Mouse (Mus musculus) B cell, adult 67 days (primary cell): ENCODE measurements around the gene Pgp. TPM values are rescaled to one million over a fixed set of nuclear protein-coding genes. Genes with fewer than 3 reads are reported as not detected.

Experiments used
- total RNA-seq, 2 experiments: library from RNA; stranded (reverse); gene quantifications; 4 replicates each; pipeline ENCODE4 v1.2.4; 2023

Pgp gene
- 10 to 100 TPM; 22.1 to 22.6 TPM for total RNA-seq

DNA sequence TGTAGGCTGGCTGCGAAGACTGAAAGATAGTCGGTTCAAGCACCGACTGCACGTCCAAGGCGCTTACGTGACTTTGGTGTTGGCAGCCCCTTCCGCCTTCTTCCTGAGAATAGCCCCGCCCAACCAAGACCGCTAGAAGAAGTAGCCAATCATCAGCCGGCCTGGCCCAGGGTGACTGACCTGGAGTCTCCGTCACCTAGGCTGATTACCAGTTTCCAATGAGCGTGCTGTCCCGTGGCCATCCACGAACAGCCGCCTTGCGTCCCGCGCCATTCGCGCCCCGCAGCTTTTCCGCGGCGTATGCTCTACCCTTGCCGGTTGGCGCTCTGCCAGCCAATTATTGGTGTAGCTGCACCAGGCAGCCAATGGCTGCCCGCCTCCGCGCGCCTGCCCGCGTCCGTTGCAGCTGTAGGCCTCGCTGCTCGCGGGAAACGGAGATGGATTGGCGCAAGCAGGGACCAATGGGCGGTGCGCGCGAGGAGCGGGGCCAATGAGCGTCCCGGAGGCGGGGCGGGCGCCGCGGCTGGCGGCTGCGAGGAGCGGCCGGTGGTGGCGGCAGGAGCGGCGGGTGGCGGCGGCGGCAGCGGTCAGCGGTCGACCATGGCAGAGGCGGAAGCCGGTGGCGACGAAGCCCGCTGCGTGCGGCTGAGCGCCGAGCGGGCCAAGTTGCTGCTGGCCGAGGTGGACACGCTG lies at the start of gene Pgp, which contains the start of gene E4f1:
Gene Pgp (plus strand): TSS at position 483 of the 693 bp plus-strand sequence.
Gene E4f1 (minus strand): TSS at position 404 of the 693 bp plus-strand sequence.

DNA sequence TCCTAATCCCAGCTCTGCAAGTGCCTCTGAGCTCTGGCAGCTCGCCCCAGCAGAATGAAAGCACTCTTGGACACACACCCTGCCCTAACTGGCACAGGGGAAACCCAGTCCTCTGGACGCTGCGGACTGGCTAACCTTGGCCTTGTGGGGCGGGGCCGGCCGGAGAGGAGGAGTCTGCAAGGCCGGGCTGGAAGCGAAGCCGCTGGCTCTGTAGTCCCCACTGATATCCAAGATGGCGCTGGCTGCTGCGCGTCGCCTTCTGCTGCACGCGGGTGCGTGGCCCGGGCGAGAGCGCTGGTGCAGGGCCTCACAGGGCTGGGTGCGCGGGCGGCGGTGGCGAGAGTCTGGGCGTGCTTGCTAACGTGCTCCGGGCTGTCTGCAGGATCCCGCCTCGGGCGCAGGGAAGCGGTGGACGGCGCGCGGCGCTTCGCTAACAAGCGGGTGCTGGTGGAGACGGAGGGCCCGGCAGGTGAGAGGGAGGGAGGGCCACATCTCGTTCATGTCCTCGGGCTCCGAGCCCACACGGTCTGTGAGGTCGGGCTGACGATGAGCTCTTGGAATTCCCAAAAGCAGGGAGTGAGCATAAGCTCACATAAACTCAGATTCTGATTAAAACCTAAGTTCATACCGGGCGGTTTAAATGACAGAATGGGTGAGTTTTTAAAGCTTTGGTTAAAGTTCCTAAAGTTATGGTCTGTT lies 43.6 kb upstream of the Pgp start, which contains the start of gene Eci1:
Gene Eci1 (plus strand): TSS at position 171 of the 699 bp plus-strand sequence.

DNA sequence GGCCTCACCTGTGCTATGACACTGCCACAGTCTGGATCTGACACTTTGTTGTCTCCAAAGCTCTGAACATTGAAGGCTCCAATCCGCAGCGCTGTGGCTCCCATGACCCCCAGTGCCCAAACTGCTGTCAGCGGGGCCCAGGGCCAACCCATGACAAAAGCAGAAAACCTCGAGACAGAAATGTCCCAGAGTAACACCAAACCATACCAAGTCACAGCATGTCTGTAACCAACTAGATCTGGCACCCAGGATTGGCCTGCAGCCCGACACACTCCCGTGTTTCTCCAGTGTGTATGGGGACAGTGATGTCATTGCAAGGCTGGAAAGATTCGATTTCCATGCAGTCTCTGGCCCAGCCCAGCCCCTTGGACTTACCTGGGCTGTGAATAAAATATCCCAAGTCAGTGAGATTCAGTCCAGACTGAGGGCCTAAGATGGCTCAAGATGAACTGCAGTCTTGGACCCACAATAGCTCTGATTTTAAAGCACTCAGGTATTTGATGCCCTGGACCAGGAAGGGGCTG lies 27.5 kb upstream of the Pgp start, which contains the start of gene Dnase1l2:
Gene Dnase1l2 (minus strand): TSS at position 474 of the 524 bp plus-strand sequence.

DNA sequence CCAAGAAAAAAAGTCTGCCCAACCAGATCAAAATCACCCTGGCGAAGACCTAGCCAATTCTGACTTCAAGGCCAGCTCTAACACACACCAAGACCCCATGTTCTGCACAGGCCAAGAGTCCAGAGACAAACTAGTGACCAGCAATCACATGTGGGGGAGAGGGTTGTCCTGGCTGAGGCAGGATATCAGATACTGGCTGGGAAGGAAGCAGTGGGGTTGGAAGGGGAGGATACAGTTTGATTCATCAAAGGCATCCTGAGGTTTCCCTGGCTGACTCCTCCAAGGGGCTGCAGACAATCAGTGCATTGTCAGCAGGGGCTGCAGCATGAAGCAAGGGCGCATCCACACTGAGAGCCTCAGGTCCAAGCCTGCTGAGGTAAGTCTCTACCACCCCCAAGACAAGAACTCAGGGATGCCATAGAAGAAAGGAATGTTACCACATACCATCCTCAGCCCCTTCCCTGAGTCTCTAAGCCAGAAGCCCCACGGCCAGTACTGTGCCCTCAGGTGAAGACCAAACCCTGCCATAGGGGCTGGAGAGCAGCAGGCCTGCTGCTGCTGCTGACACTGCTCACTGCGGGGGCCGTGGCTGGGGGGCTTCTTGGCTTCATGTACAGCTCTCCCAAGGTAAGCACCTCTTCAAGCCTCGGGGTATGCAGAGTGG lies 3.6 kb downstream of the Pgp start, which contains the start of gene Bricd5:
Gene Bricd5 (plus strand): TSS at position 273 of the 664 bp plus-strand sequence.

DNA sequence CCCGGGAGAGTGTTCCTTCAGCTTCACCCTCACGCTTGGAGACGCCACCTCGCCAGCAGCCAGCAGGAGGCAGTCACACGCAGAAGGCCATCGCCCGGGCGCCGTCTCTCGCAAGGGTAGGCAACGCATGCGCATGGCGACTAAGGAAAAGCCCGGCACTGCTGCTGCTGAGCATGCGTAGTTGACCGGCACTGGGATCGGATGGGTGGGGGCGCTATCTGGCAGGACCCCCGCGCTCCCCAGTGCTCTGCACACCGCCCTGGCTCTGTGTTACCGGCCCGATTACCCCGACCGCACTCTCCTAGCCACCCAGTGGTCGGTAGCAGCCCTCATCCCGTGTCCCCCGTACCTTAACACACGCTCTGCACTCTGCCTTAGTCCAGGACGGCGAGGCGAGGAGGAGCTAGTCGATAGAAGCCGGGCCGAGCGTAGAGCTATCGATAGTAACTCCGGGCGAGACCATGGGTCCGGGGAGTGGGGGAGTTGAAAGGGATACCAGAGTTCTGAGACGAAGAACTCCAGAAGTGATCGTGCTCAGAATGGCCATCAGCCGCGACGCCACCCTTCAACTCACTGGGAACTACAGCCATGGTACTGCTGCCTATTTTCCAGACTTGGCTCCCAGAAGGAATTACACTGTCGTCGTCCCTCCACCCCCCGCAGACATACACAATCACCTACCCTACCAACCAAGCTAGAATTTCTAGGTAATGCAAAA lies 8.6 kb downstream of the Pgp start, which contains the start of gene Mlst8:
Gene Mlst8 (minus strand): TSS at position 416 of the 718 bp plus-strand sequence.

DNA sequence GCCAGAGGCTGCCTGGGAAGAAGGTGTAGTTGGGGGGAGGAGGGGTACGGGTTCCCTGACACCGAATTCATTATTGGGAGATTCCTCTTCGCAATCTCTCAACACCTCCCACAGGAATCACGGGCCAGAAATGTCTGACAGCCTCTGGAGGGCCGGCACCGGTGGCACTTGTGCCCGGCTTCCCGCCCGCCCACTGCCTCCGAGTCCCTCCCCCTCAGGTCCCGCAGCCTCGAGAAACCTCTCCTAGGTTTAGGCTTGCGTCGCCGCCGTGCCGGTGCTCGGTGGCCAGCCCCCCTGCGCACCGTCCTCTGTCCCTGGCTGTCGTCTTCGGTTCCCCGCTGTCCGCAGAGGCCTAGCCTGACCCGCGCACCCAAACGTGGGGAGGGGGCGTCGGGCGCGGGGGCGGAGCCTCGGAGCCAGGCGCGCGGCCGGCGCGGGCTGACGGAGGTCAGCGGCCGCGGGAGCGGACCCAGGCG lies 18.0 kb downstream of the Pgp start, which contains the start of gene Caskin1:
Gene Caskin1 (plus strand): TSS at position 416 of the 476 bp plus-strand sequence.

Other genes starting within 250 kb of the Pgp start
- 10 to 100 TPM; 11.2 to 13.8 TPM for gene Tedc2, start 249.5 kb upstream of the Pgp start, total RNA-seq
- gene Ccnf, start 218.9 kb upstream of the Pgp start, total RNA-seq, result 1 to 10 TPM; 8.0 to 8.6 TPM
- gene Abca17, start 119.3 kb upstream of the Pgp start, total RNA-seq, result under 1 TPM in 1 of 2 experiments, not detected in 1; 0.42 TPM
- 10 to 100 TPM; 64.0 to 67.1 TPM for gene Abca3, start 118.4 kb upstream of the Pgp start, total RNA-seq
- 100 to 1,000 TPM; 146 to 147 TPM for gene Rnps1, start 55.8 kb upstream of the Pgp start, total RNA-seq
- 10 to 100 TPM; 31.8 to 32.7 TPM for gene Eci1, start 43.8 kb upstream of the Pgp start, total RNA-seq
- 1 to 10 TPM; 6.0 to 6.6 TPM for gene Dnase1l2, start 27.3 kb upstream of the Pgp start, total RNA-seq
- 10 to 100 TPM; 68.6 to 72.5 TPM for gene E4f1, start 79 bp upstream of the Pgp start, total RNA-seq
- 1 to 10 TPM in 1 of 2 experiments, under 1 TPM in 1; 0.96 to 2.7 TPM for gene Bricd5, start 3.5 kb downstream of the Pgp start, total RNA-seq
- 10 to 100 TPM; 24.9 to 30.6 TPM for gene Mlst8, start 8.7 kb downstream of the Pgp start, total RNA-seq
- gene Caskin1, start 18.2 kb downstream of the Pgp start, total RNA-seq, result not detected
- 100 to 1,000 TPM; 202 to 220 TPM for gene Traf7, start 57.5 kb downstream of the Pgp start, total RNA-seq
- 1 to 10 TPM; 1.1 to 1.5 TPM for gene Rab26, start 63.8 kb downstream of the Pgp start, total RNA-seq
- gene Pkd1, start 79.4 kb downstream of the Pgp start, total RNA-seq, result 10 to 100 TPM; 75.3 to 80.9 TPM
- 100 to 1,000 TPM in 1 of 2 experiments, 10 to 100 TPM in 1; 97.7 to 108 TPM for gene Tsc2, start 162.2 kb downstream of the Pgp start, total RNA-seq
- gene Nthl1, start 162.3 kb downstream of the Pgp start, total RNA-seq, result 1 to 10 TPM; 4.1 to 7.8 TPM
- gene Slc9a3r2, start 179.9 kb downstream of the Pgp start, total RNA-seq, result under 1 TPM in 1 of 2 experiments, not detected in 1; 0.30 TPM
- not detected for gene Npw, start 188.1 kb downstream of the Pgp start, total RNA-seq
- 10 to 100 TPM; 60.3 to 60.7 TPM for gene Zfp598, start 199.3 kb downstream of the Pgp start, total RNA-seq
- gene Syngr3, start 219.6 kb downstream of the Pgp start, total RNA-seq, result under 1 TPM in 1 of 2 experiments, not detected in 1; 0.50 TPM
- gene Gfer, start 225.8 kb downstream of the Pgp start, total RNA-seq, result 10 to 100 TPM; 15.8 to 17.5 TPM
- gene Noxo1, start 225.8 kb downstream of the Pgp start, total RNA-seq, result 1 to 10 TPM; 5.5 to 7.4 TPM
- 10 to 100 TPM; 30.5 to 32.5 TPM for gene Tbl3, start 237.3 kb downstream of the Pgp start, total RNA-seq
- not detected for gene Rnf151, start 247.7 kb downstream of the Pgp start, total RNA-seq
- gene Rps2, start 247.7 kb downstream of the Pgp start, total RNA-seq, result 1,000 to 10,000 TPM; 1,102 to 1,132 TPM